Mouse (Mus musculus) cortical plate, adult 2 months (tissue): ENCODE results near the gene Cdh24.

Source experiments
- CTCF ChIP-seq: fragments of 200-500 bp; IDR thresholded peaks from 2 replicates; pipeline ENCODE4 v1.5.1; 2011; ENCODE audit warnings: mild to moderate bottlenecking, control low read depth, low read length; ENCODE audit not compliant: insufficient read depth; ENCODE audit errors: extremely low read depth
- POLR2A ChIP-seq: fragments of 200-500 bp; IDR thresholded peaks from 2 replicates; pipeline ENCODE4 v1.6.1; 2011; ENCODE audit warnings: mild to moderate bottlenecking, low read length, control low read depth; ENCODE audit not compliant: insufficient read depth; ENCODE audit errors: extremely low read depth

DNA sequence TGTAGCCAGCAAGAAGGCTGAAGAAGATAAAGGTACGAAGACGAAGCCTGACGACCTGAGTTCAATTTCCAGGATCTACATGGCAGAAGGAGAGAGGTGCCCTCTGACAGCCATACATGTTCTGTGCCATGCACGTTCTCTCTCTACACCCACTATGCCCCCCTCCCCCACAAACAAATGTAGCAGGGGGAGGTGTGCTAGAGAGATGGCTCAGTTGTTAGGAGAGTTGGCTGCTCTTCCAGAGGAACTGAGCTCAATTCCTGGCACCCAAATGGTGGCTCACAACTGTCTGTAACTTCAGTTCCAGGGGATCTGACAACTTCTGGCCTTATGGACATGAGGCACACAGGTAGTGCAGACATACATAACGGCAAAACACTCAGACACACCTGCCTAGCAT, 35.1 kb upstream of the Cdh24 start:
- TF ChIP-seq CTCF (no peak), POLR2A (no peak)
